Mouse (Mus musculus) thymus, adult 2 months (tissue): Measurements from ENCODE around the gene Kcmf1.
A peak's percentile ranks its signal among the peaks of the same experiment; 100 is the strongest.

Experiments
- CTCF ChIP-seq: fragments of 200-500 bp; IDR thresholded peaks from 2 replicates; pipeline ENCODE4 v1.5.1; 2012; ENCODE audit warnings: mild to moderate bottlenecking, control low read depth, low read length, moderate library complexity, borderline replicate concordance; ENCODE audit not compliant: control insufficient read depth, poor library complexity, insufficient read depth; ENCODE audit errors: extremely low read depth
- POLR2A ChIP-seq: fragments of 200-500 bp; IDR thresholded peaks from 2 replicates; pipeline ENCODE4 v1.6.1; 2012; ENCODE audit warnings: mild to moderate bottlenecking, low read length, control low read depth, moderate library complexity; ENCODE audit not compliant: control insufficient read depth, poor library complexity, insufficient read depth; ENCODE audit errors: extremely low read depth

DNA sequence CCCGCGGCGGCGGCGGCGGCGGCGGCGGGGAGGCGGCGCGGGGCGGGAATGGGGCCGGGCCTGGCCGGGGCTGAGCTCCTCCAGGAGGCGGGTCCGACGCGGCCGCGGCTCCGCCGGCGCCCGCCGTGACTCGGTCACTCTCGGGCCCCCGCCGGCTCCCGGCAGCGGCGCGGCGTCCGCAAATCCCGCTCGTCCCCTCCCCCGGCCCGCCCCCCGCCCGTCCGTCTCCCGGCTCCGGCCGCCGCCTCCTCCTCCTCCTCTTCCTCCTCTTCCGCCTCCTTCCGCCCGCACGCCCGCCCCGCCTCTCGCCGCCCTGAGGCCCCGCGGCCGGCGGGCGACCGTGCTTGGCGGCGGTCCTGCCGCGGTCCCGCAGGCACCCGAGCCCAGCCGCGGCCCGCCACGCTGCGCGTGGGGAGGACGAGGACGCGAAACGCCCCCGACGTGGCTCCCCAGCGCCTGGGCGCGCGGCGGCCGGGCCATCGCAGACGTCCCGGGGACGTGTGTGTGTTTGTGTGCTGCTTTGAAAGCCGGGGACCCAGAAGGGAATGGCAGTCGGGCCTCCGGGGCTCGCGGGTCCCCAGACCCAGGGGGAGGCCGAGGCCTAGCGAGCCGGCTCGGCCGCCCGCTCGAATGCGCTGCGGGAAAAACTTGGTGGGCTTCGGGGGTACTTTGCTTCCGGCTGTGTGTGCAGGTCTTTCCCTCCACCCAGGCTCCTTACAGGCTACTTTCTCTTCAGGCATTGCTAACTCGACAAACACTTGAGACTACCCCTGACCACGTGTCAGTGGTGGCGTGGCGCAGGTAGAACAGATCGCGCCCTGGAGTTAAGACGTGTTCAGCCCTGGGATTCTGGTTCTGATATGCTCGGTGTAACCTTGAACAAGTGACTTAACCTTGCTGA lies at the start of gene Kcmf1:
- TF ChIP-seq CTCF (no peak), POLR2A (peak; percentile 71)
